Mouse (Mus musculus) testis, adult 10 weeks (tissue): Measurements from ENCODE around the gene Sun3. TPM values are rescaled to one million over a fixed set of nuclear protein-coding genes. Genes with fewer than 3 reads are reported as not detected.

ENCODE experiments used
- polyA plus RNA-seq: library from polyadenylated mRNA; stranded (reverse); fragments of 350-450 nt; fragmentation: Illumina TruSeq; extraction: RNeasy Lipid Tissue Mini Kit (QIAGEN cat#74804); gene quantifications from one replicate; pipeline ENCODE4 v1.2.3, GENCODE M21; 2014; ENCODE audit warnings: low read depth, low replicate concordance

Gene Sun3
- polyA plus RNA-seq = 213 TPM

DNA sequence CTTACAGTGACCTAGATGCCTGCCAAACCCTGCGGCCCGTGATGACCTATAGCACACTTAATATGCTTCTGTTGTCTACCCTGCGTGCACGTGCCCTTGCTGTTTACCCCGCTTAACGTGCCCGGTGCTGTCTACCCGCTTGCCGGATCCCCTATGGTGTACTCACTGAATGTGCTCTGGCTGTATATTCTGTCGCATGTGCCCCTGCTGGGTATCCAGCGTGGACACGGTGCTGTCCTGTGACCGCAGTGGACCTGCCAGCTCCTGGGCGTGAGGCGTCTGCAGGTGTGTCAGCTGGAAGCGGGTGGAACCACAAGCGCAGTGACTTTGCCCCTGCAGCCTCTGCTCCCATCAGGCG, at the start of gene Sun3:
Gene Sun3, minus strand, starts transcription at position 289 of the 358 bp plus-strand sequence.

DNA sequence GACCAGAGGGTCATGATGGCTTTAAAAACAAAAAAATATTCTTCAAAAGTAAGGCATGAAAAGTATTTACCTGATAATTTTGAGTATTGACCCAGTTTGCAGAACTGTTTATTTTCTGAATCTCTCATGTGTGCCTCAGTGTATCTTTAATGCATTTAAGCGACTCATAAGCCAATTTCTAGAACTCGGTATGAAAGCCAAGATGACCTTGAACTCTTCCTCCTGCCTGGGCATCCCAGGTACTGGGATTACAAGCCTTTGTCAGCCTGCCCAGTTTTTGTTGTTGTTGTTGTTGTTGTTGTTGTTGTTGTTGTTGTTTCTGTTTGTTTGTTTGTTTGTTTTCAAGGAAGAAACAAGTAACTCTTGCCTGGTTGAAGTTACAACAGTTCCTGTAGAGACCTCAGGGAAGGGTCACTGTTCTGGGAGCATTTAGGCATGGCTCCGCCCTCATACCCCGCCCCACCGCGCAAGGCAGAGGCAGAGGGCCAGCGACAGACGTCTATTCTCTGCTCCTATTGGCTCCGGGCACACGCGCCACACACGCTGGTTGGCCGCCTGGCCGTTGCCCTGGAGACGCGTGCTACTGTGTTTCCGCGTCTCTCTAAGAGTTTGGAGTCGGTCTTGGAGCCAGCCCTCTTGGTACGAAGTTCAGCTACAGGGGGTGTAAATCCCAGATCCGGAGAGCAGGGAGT, 634 bp downstream of the Sun3 start, which contains the start of gene Gm11992:
Gene Gm11992, plus strand, starts transcription at position 584 of the 692 bp plus-strand sequence.

DNA sequence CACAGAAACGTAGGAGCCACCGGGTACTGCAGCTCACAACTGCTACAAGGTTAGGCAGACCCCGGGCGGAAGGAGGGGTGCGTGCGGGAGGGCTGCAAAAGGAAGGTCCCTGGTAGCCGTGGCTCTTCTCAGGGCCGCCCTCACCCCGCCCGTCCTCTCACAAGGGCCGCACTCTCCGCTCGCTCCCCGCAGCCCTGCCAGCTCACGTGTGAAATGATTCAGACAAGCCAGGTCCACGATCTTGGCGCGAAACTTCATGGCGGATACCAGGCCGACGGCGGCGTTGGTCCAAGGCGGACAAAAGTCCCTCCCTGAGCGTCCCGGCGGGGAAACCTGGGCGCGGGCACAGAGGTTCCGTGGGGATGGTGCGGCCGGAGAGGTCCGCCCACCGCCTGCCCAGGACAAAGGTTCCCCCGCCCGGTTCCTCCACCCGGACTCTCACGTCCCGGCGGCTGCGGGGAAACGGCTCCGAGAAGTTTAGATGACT, 37.9 kb downstream of the Sun3 start, which contains the start of gene Hus1:
Gene Hus1, minus strand, starts transcription at position 339 of the 487 bp plus-strand sequence.

DNA sequence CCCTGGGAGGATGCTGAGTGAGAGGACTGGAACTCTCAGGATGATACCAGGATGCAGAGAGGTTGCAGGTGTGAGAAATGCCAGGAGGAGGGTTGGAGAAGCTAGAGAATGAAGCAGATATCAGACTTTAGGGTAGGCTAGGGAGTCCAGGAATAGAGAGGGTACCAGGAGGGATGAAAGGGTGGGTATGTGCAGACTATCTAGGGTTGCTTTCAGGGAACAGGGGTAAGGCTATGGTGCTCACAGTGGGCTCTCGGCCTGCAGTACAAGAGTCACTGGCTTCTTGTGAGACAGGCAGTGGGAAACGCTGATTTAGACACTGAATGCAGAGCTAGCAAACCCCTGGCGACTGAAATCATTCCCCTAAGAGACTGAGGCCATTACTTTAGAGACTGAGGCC, 75.6 kb downstream of the Sun3 start, which contains the start of gene Pkd1l1:
Gene Pkd1l1, minus strand, starts transcription at position 101 of the 400 bp plus-strand sequence.

Other genes starting within 250 kb of the Sun3 start
- 0.17 TPM for gene Pkd1l1, start 75.7 kb downstream of the Sun3 start, polyA plus RNA-seq
- 6.8 TPM for gene Hus1, start 37.8 kb downstream of the Sun3 start, polyA plus RNA-seq
- 32.2 TPM for gene Gm11992, start 397 bp downstream of the Sun3 start, polyA plus RNA-seq
- gene Upp1, start 69.1 kb upstream of the Sun3 start, polyA plus RNA-seq = 0.90 TPM
- 0.13 TPM for gene Abca13, start 143.0 kb upstream of the Sun3 start, polyA plus RNA-seq